Mouse (Mus musculus) frontal cortex, adult 2 months (tissue): ENCODE measurements around the gene Plxna4. TPM values are rescaled to one million over a fixed set of nuclear protein-coding genes. Genes with fewer than 3 reads are reported as not detected.
A peak's percentile ranks its signal among the peaks of the same experiment; 100 is the strongest.

ENCODE experiments used
- DNase-seq, 2 experiments: peaks; one replicate each; pipeline ENCODE4 v3.0.0; 2022; ENCODE audit warnings: low spot score in 1 of 2; ENCODE audit errors: extremely low spot score in 1 of 2
- polyA plus RNA-seq: library from polyadenylated mRNA; depleted of rRNA; stranded (reverse); fragments of >200 nt; gene quantifications from 2 replicates; pipeline ENCODE4 v1.2.3, GENCODE M21; 2012; rRNA removed

Gene Plxna4
- polyA plus RNA-seq: 13.9 and 16.1 TPM in 2 replicates

DNA sequence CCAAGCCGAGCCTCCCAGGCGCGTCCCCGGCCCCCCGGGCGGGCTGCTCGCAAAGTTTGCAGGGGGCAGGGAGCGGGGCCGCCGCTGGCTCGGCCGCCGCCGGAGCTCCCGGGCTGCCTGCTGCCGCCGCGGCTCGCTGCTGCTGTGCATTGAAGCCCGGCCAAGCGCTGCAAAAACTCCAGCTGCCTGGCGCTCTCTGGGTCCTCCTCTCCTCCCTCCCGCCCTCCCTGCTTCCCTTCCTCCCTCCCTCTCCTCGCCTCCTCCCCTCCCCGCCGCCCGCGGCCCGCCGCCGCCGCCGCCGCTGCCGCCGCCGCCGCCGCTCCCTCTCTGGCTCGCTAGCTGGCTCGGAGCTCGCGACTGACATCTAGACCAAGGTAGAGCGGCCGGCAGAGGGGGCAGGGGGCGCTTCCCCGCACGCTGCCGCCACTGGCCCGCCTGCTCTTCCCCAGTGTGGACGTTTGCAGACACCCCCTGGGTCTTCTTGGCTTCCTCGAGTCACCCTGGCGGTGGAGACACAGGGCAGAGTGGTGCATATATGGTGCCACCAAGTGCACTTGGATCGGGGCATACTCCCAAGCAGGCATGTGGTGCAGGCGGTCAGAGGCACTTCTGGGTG lies at the start of gene Plxna4:
Gene Plxna4, minus strand, starts transcription at position 137 of the 616 bp plus-strand sequence.
- peak in 1 of 2 experiments; percentile 81 for DNase-seq

DNA sequence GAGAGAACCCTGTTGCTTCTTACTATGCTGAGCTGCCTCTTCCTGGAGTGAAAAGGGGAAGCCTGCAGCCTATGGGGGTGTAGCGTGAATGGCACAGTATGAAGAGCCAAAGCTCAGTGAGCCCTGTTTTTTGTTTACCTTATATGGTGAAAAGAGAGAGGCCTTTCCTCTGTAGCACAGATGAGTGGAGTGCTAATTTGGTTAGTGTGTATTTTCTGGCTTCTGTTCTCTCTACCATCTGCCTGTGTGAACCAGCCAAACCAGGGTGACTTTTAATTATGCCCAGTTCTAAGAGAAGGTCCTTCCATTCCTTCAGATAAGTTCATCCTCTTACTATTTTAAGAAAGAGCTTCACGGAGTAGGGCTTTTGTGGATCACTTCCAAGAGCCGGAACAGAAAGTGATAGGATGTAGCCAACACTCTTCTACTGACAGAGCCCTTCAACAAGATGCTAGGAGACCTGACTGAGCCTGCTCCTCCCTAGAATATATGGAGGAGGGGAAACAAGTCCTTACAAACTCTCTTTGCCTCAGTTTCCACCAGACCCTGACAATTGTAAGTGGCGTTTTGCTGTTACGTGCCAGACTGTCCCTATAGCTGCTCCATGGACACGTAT lies 49.7 kb upstream of the Plxna4 start:
- peak; percentile 8 to 33 for DNase-seq

DNA sequence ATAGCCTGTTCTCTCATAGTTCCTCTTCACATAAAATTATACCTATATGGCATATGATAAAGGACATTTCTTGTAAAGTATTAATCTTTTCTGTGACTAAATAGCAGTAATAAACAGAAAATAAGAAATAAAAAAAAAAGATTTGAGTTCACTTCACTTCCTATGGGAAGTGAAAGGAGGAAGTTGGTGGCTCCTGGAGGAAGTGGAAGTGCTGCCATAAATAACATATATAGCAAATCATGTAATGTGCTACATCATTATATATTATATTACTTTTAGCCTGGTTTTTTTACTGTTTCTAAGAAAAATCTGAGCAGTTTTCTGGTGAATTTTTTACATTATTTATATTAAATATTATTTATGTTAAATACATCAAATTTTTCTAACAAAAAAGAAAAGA lies 22.7 kb upstream of the Plxna4 start:
- no peak for DNase-seq

DNA sequence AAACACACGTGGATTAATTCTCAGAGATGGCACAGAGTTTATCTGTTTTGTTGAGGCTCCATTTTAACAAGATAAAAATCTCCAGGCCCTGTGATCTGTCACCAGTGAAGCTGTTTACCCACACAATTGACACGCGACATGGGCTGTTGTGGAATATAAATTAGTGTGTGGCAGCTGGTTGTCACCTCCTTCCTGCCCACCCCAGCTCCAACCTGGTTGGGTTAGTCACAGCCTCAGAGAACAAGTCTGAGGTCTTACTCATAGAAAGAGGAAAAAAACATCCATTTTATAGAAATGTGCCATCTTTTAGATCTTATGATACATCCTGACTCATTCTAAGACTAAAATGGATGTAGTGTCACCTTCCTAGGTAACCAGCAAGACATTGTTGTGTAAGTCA lies 18.8 kb upstream of the Plxna4 start:
- peak in 1 of 2 experiments; percentile 38 for DNase-seq

DNA sequence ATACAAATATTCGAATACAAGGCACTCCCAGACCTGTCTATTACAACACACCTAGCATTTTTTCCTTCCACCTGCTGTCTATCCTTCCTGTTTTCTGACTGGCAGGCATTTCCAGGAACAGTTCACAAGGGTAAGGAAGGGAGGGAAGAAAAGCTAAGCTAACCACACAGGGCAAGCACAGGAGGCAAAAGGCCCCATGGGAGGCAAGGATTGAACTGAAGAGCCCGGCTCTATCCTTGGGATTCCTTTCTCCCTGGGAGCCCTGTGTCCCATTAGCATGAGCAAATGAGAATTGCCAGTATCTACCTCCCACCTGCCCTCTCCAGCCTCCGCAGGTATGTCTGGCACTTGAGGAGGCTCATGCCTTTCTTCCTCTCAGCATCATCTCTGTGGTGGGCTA lies 17.6 kb upstream of the Plxna4 start:
- no peak for DNase-seq

DNA sequence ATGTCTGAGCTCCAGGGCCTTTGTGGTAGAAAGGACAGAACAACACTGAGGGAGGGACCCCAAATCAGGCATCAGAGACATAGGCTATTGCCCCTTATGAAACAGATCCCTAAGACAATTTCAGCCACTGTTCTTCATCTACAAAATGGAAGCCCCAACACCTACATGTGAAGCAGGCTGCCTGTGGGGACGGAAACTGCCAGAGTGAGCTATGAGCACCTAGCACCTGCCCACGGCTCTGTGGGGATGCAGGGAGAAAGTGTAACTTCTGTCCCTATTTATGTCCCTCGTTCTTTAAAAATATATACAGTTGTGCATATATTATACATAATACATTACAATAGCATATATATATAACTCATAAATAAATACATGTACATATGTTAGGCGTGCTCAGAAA lies 16.9 kb upstream of the Plxna4 start:
- peak; percentile 67 to 71 for DNase-seq

DNA sequence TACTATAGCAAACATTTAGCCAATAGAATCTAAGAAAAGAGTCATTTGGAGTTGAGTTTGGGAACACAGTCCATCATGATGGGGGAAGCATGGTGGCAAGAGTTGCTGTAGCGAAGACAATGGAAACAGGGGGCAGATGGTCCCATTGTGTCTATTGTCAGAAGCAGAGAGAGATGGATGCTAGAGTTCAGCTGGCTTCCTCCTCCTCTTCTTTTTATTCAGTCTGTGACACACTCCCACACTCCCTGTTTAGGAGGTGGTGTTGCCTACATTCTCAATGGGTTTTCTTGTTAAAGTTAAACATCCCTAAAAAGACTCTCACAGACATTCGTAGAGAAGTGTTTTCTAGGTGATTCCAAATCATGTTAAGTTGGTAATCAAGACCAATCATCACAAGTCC lies 14.1 kb upstream of the Plxna4 start:
- DNase-seq: no peak

DNA sequence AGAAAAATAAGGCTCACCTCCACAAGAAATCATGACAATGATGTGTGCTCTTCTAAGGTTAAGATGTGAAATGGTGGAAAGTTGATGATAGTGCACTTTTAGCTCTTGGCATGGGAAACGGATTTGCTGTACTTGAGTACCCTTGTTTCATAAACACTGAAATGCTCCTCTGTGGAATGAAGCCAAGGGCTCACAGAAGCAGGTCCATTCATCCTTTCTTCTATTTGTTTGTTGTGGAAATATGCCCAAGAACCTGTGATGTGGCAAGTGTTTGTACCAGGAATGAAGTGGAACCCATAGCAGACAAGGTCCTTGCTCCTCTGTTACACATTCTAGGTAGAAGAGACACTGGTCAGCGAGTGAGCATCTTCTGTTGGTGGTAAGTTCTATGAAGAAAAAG lies 13.3 kb upstream of the Plxna4 start:
- DNase-seq: no peak

DNA sequence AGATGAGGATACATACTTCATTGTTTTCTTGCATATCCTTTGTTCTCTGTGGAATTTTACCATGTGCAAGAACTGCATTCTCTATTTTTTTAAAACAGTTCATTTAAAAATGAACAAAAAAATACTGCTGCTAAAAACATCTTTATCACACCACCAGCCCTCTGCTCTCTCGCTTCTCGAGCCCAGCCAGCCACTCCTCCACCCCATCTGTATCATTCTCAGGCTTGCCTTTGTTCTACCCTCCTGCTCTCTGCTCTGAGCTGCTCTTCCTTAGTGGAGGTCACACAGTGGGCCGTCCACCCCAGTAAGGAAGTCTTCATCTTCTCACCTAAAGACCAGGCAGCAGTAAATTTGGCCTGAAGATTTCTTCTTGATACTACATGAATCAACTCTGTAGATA lies 7.6 kb upstream of the Plxna4 start:
- DNase-seq: peak in 1 of 2 experiments; percentile 37

DNA sequence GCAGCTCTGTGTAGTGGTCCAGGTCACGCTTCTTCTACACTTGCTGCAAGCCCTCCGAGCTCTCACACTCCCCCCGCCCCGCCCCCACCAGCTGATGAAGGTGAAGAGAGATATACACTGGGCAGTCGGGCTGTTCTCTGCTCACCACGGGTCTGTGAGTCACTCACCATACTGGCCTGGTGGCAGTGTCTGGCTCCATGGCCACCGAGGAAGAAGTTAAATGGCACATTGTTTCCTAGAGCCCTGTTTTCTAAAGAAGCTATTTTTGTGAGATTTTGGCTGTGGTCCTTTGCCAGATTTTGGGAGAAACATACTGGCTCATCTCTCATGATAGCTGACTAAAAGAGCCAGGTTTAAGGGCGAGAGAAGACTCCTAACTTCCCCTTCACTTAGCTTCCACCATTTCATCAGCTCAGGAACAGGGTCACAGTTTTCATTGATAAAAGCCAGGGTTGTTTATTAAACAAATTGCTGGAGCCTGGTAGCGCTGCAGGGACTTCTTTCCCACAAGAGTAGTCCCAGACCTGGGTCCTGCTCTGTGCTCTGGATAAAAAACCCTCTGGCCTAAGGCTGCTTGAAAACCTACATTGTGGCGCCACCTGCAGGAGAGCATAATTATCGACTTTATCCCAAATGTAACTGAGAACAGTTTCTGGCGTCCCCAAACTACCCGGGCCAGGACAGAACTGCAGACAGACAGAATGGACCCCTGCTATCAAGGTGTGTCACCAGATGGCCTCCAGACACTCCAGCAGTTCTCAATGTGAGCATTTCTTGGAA lies 3.2 kb upstream of the Plxna4 start:
- DNase-seq: peak in 1 of 2 experiments; percentile 90

DNA sequence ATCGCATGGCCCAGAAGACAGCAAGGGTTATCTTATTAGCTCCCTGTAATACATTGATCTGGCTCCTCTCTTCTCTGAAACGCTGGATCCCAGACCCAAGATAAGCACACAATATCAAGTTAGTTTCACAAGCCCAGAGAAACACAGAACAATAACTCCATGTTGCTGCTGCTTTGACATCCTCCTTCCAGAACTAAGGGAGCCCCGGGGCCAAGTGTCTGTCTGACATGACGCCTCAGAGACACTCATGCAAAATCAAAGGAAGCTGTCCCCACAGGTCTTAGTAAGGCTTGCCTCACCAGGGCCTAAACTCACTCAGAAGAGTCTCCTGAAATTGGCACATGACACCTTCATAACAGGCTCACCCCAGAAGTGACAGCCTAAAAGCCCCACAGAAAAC lies 1.6 kb upstream of the Plxna4 start:
- no peak for DNase-seq

DNA sequence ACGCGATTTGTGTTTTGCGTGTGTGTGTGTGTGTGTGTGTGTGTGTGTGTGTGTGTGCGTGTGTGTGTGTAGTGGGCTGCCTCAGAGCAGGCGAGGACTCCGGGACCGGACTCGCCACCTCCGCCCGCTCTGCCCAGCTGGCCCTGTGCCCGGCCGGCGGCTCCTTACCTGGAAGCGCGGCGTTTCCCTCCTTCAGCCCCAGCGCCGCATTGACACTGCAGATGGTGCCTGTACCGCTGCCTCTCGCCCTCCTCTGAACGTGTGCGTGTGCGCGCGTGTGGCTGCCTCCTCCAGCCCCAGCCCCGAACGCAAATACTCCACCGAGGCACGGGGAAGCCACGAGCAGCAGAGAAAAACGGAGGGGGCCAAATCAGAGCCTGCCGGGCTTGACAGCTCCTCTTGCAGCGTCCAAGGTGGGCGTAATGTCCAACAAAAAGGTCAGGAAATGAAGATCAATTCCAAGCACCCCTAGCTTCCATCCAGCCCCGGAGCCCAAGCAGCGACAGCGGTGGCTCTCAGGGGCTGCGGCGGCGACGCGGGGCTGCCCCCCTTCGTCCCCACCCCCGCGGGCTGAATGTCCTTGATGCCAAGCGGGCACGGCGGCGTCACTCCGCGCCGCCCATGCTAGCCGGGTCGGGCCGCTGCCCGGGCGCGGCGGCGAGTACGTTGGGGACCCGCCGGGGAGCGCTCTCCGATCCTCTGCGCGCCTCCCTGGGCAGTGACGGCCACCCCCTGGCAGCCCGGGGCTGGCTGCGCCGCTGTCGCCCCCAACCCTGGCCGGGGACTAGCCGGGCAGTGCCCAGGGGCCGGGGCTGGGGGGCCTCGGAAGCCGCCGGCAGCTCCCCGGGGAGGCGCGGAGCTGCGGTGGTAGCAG lies 619 bp downstream of the Plxna4 start:
- peak; percentile 44 to 69 for DNase-seq

DNA sequence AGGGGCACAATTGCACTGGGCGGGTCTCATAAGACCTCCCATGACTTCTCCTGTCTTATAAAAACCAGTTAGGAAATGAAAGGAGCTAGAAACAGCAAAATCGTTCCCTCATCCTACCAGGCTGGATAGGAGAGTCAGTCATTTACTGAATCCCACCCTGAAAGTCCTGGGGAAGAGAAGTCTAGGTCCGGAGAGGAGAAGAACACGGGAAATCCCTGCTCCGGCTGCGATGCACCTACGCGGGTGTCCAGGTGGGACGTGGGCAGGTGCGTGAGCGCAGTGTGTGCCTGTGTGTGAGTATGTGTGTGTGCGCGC lies 1.2 kb downstream of the Plxna4 start:
- DNase-seq: no peak

DNA sequence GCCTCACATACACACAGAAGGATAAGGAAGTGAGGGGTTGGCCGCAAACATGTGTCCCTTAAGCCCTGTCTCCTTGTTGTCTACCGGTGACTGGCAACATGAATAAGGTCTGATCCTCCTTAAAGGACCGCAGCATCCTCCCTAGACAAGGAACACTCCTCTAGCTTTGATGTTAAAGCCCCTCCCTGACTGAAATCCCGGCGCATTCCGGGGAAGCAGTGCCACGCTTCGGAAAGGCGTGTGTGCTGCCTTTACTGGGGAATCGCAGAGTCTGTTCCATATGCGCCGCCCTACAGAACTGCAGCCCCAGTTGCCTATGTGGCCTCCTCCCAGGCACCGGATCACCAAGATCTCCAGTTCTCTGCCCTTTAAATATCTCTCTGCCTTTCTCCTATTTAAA lies 1.6 kb downstream of the Plxna4 start:
- DNase-seq: peak; percentile 52 to 76

DNA sequence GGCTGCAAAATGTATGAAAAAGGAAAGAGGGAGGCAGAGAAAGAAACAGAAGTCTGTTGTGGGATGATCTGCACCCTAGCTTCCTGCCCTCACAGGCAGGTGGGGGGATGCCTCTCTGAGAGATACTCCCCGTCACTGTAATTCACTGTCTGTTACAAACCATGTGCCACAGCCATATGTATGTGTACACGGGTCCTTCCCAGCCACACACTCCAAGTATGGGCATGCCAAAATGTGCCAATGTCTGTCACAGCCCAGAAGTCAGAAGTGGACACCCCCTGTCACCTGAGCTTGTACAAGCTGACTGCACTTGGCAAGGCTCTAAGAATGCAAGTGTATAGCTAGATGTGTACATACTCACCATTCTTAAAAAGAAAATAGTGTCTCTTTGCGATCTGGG lies 2.8 kb downstream of the Plxna4 start:
- no peak for DNase-seq

DNA sequence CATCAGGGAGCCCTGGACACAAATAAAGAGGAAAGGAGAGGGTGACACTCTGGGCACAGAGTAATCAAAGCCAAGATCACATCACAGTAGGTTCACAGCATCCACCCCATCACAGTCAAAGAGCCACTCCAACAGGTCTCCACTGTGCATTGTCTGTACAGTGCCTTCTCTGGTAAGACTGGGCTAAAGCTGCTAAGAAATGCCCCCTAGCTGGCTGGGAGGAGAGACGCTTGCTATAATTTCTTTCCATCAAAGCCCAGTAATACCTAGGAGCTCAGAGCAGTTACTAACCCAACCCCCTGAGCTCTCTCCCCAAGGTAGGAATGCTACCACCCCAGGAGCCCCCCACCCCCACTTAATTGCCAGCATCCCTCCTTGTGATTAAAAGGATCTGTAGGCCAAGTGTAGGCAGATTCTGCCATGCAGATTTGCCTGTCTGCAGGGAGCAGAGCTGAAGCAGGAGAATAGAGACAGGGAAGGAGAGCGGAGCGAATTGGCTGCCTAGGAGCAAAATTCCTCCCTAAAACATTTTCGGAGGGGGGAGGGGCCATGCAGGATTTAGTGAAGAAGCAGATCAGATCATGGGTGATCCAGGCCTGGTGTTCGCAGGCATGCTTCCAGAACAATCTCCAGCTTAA lies 3.6 kb downstream of the Plxna4 start:
- peak in 1 of 2 experiments; percentile 45 for DNase-seq

DNA sequence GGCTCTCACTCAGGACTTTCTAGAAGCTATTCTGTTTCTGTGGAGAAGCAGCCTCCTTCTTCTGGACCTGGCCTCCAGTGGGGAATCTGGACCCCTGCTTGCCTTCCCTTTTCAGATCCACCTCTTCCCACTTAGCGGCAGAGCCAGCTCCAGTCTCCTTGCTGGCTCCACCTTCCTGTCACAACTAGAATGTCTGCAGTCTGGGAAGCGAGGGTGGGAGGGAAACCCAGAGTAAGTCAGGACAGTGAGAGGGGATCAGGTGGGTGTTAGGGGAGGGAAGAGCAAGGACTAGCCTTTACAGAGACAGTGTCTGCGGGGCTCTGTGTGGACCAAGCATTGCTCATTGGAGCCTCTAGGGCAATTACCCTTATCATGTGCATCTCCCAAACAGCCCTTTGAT lies 4.4 kb downstream of the Plxna4 start:
- peak in 1 of 2 experiments; percentile 62 for DNase-seq

DNA sequence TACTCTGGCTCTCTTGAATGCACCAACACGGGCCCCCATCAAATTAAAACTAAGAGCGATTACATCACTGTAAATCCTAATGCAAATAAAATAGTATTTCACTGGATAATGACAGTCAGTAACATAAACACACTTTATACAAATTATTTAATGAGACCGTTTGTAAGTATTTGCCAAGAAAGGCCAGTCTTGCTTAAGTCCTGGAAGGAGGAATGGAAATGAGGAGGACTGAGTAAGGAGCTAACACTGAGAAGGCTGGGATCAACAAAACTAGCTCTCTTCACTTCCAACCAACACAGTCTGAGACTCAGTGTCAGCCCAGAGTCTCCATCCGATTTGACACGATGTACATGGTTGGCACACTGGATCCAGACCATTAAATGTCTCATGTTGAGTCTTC lies 16.5 kb downstream of the Plxna4 start:
- no peak for DNase-seq

DNA sequence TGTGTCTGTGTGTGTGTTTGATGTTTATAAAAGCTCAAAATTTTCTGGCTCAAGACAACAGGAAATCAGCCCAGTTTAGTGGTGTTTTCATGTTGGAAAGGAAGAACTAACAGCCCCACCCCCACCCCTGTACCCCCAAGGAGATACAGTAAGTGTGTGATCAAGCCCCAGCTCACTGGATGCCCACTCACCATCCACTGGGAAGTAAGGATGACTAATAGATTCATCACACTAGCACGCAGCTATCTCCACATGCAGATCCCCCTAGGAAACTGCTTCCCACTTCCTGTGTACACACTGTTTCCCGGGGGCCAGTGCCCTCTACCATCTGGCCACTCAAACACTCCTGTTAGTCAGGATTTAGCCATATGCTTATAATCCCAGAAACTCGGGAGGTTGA lies 17.5 kb downstream of the Plxna4 start:
- DNase-seq: no peak

DNA sequence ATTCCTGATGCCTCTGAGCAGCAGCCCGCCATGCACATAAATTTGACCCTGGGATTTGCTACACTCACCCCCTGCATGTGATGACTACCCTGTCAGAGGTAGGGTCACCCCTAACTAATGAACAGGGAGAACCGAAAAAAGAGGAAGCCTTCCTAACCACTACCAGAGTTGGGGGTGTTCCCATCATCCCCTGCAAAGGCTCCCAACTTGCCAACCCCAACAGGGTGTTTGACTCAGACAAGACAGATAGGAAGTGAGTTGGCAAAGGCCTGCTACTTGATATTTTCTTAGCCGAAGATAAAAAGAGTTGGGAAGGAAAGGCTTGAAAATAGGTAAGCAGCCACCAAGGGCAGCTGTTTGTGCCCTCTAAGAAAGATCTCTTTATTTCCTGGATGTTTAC lies 18.1 kb downstream of the Plxna4 start:
- no peak for DNase-seq

DNA sequence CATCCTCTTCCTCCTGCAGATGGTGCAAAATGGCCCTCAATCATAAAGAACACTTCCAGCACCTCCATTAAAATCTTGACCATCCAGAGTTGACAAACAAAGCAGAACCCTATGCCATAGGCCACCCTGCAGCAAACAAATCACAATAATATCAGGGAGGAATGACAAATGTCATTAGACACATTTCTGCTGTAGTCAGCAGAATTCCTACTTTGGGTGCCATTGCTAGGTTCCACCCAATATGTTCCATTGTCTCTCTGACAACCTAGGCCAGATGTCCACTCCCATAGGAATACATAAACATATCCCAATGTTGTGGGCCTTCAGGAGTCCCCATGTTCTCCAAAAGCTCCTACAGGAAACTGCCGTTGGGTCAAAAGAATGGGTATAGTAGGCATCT lies 41.1 kb downstream of the Plxna4 start:
- no peak for DNase-seq
